ENCODE assay signal across 23 mouse cellular contexts in genomic region chr1:45599421-45599820, GRCm38 (mm10).
DNase-seq lines count a peak whose midpoint lies in the region; ATAC-seq lines count a peak whose summit lies in the region.
"Had no signal": no experiment of that assay in that cellular context is flagged by ENCODE, and none has a peak within 500 bp of the region (broad histone marks: within the 10 kb centered on the region; RNA-seq: fewer than 3 reads in every experiment).

No protein-coding gene starts in this region.

- no peak overlapping the region for H3K9ac ChIP-seq in embryonic facial prominence, embryonic 14.5 days (ENCODE audit: low read depth, low read length)
- H3K9ac ChIP-seq: forebrain, embryonic 15.5 days; heart, embryonic 12.5 days; hindbrain, embryonic 14.5 days; intestine, embryonic 15.5 days had no signal

- H3K9me3 ChIP-seq in embryonic facial prominence, embryonic 14.5 days (ENCODE audit: control insufficient read depth, low read length) = no peaks in the 10 kb centered on the region
- H3K9me3 ChIP-seq: forebrain, embryonic 10.5 days; forebrain, embryonic 15.5 days; heart, embryonic 12.5 days; hindbrain, embryonic 10.5 days; intestine, embryonic 15.5 days had no signal

- H3K27me3 ChIP-seq in embryonic facial prominence, embryonic 14.5 days (replicated peaks; ENCODE audit: control insufficient read depth, insufficient read depth, low read length) = no peaks in the 10 kb centered on the region
- H3K27me3 ChIP-seq: CH12.LX; forebrain, embryonic 15.5 days; heart, embryonic 12.5 days; intestine, embryonic 15.5 days had no signal

- H3K4me2 ChIP-seq in embryonic facial prominence, embryonic 14.5 days (ENCODE audit: low read depth, low read length) = no peak overlapping the region
- H3K4me2 ChIP-seq: forebrain, embryonic 15.5 days; heart, embryonic 12.5 days; hindbrain, embryonic 14.5 days; intestine, embryonic 15.5 days had no signal

- ATAC-seq in frontal cortex, adult (ENCODE audit: low TSS enrichment) = peak; percentile 27; the same call in 1 of the 2 replicates
- ATAC-seq in embryonic facial prominence, embryonic 14.5 days (ENCODE audit: low read depth) = no peak
- ATAC-seq: forebrain, embryonic 15.5 days; intestine, embryonic 15.5 days had no signal

- intact Hi-C loops in gastrocnemius, postnatal 14 days (cut with DNase I; ENCODE audit: low total_unique reads) = no loop called here

- no peaks in the 10 kb centered on the region for H3K36me3 ChIP-seq in embryonic facial prominence, embryonic 14.5 days (ENCODE audit: control insufficient read depth, insufficient read depth, low read length)
- H3K36me3 ChIP-seq: forebrain, embryonic 10.5 days; forebrain, embryonic 15.5 days; heart, embryonic 12.5 days; hindbrain, embryonic 10.5 days; intestine, embryonic 15.5 days had no signal

- no peak for DNase-seq in frontal cortex, postnatal 14 days (ENCODE audit: low spot score in 2 of 2)
- peak; percentile 51 for DNase-seq in NIH3T3 (ENCODE audit: low read depth)
- DNase-seq in embryonic facial prominence, embryonic 14.5 days (ENCODE audit: low spot score) = peak; percentile 59
- peak; percentile 1 for DNase-seq in telencephalon, adult 2 months (ENCODE audit: low read depth, low spot score)
- DNase-seq in ovary, postnatal 36 days (ENCODE audit: low spot score) = no peak
- no peak for DNase-seq in gastrocnemius, postnatal 14 days
- DNase-seq: adrenal gland, adult 2 months; adrenal gland, postnatal 25 days; cerebellum, adult 11 months; cerebellum, adult 8-10 months; cerebellum, postnatal 14 days; embryo, embryonic 11 days; heart, adult 2 months; kidney, adult 18-20 months had no signal

- H3K27ac ChIP-seq in embryonic facial prominence, embryonic 14.5 days (replicated peaks; ENCODE audit: low read depth, low read length) = peak overlapping the region; percentile 59
- H3K27ac ChIP-seq: forebrain, embryonic 10.5 days; forebrain, embryonic 15.5 days; heart, adult 2 months; hindbrain, embryonic 10.5 days; hindbrain, embryonic 14.5 days; intestine, embryonic 15.5 days had no signal

- WGBS in embryonic facial prominence, embryonic 14.5 days = 30% methylated on average over 1 of the region's 1 CpGs

- no peak overlapping the region for H3K4me3 ChIP-seq in embryonic facial prominence, embryonic 14.5 days (ENCODE audit: low read depth, low read length)
- H3K4me3 ChIP-seq: erythroblast, embryonic 14.5 days; forebrain, embryonic 10.5 days; forebrain, embryonic 15.5 days; heart, adult 2 months; heart, embryonic 12.5 days; hindbrain, embryonic 10.5 days; intestine, embryonic 15.5 days had no signal

- H3K4me1 ChIP-seq in embryonic facial prominence, embryonic 14.5 days (ENCODE audit: control insufficient read depth, insufficient read depth, low read length) = peaks cover 12% of the 10 kb centered on the region
- H3K4me1 ChIP-seq: forebrain, embryonic 10.5 days; forebrain, embryonic 15.5 days; heart, embryonic 12.5 days; hindbrain, embryonic 10.5 days; intestine, embryonic 15.5 days had no signal

Comparison
In these comparisons a context has a peak if more than half of its experiments do, and no peak if none do; other contexts are left out.
1. DNase-seq: peak in NIH3T3 (single experiment), embryonic facial prominence, embryonic 14.5 days (single experiment) and telencephalon, adult 2 months (single experiment); none in frontal cortex, postnatal 14 days (0 of 2), ovary, postnatal 36 days (single experiment) and gastrocnemius, postnatal 14 days (single experiment).